Mouse (Mus musculus): ENCODE results near the gene Galr3. TPM values are rescaled to one million over a fixed set of nuclear protein-coding genes. Genes with fewer than 3 reads are reported as not detected.

Gene Galr3
- total and polyA plus RNA-seq, 3 experiments: 2.6 to 4.5 TPM; not detected in 1

DNA sequence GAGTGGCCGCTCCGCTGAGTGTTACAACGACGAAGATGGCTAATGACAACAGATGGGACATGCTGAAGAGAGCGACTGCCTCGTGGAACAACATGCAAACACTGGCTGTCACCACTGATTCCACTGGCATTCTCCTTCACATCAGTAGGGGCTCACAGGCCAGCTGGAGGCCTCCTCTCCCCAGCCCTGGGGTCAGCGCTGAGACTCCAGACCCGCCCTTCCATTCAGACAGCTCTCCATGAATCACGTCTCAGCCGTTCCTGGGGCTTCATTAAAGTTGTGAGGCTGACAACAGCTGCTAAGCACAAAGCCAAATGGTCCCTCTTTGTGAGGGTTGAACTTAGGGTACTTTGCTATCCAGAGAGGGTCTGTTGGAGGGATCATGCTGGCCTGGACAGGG is 30.1 kb upstream of the Galr3 start:
- Histone ChIP-seq H3K27me3 (ENCODE audit: control insufficient read depth in 1 of 2, insufficient read depth in 2 of 2, low read length in 2 of 2) (no peaks in the 10 kb centered on the region), H3K27ac (ENCODE audit: control insufficient read depth, low read depth, low read length) (no peak overlapping the region), H3K4me3 (ENCODE audit: control insufficient read depth in 1 of 2, insufficient read depth in 1 of 2, low read depth in 2 of 2, low read length in 2 of 2) (no peak overlapping the region), H3K36me3 (ENCODE audit: control insufficient read depth in 1 of 2, insufficient read depth in 2 of 2, low read length in 2 of 2) (no peaks in the 10 kb centered on the region), H3K9ac (ENCODE audit: control insufficient read depth, low read depth, low read length, poor library complexity, severe bottlenecking) (no peak overlapping the region), H3K9me3 (replicated peaks; ENCODE audit: insufficient read depth, low read length) (no peaks in the 10 kb centered on the region), H3K4me1 (ENCODE audit: control insufficient read depth in 1 of 2, insufficient read depth in 2 of 2, low read length in 2 of 2) (no peaks in the 10 kb centered on the region), H3K79me2 (ENCODE audit: control insufficient read depth, insufficient read depth, low read length, poor library complexity) (no peaks in the 10 kb centered on the region)
- no peak for DNase-seq (ENCODE audit: low read depth, low spot score)
- TF ChIP-seq NRF1 (IDR thresholded peaks at IDR 0.05; ENCODE audit: insufficient read depth, low read depth, low read length, poor library complexity, severe bottlenecking) (no peak), USF2 (IDR thresholded peaks at IDR 0.05; ENCODE audit: borderline replicate concordance in 1 of 2, insufficient read depth in 1 of 2, low read depth in 1 of 2, low read length in 2 of 2) (no peak)

DNA sequence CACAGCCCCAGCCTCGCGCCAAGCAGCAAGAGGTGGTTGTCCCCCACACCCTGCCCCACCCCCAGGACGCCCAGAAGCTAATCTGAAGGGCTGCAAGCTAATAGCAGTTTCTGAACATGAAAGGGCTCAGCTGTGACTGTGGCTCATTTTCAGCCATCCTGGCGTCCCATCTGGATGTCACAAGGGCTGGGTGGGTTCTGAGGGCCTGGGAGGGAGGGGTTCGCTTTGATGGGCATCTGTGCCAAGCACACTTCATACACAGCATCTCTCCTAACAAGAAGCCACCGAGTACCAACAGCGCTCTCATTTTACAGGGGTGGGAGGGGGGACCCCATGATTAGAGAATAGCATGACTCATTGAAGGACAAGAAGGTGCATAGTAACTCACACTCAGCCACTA is 28.3 kb upstream of the Galr3 start:
- no peak overlapping the region for H3K27ac ChIP-seq (ENCODE audit: control insufficient read depth, low read depth, low read length)
- H3K27me3 ChIP-seq (ENCODE audit: control insufficient read depth in 1 of 2, insufficient read depth in 2 of 2, low read length in 2 of 2): no peaks in the 10 kb centered on the region
- H3K36me3 ChIP-seq (ENCODE audit: control insufficient read depth in 1 of 2, insufficient read depth in 2 of 2, low read length in 2 of 2): no peaks in the 10 kb centered on the region
- no peak overlapping the region for H3K9ac ChIP-seq (ENCODE audit: control insufficient read depth, low read depth, low read length, poor library complexity, severe bottlenecking)
- no peak for TF ChIP-seq TCF12 (IDR thresholded peaks at IDR 0.05; ENCODE audit: low read depth, low read length)
- TF ChIP-seq POLR2A (IDR thresholded peaks at IDR 0.05; ENCODE audit: control insufficient read depth in 1 of 2, insufficient read depth in 1 of 2, low read depth in 1 of 2, low read length in 2 of 2, poor library complexity in 1 of 2): no peak
- TF ChIP-seq RAD21 (IDR thresholded peaks at IDR 0.05; ENCODE audit: low read depth, low read length): no peak
- TF ChIP-seq NRF1 (IDR thresholded peaks at IDR 0.05; ENCODE audit: insufficient read depth, low read depth, low read length, poor library complexity, severe bottlenecking): no peak
- TF ChIP-seq MXI1 (IDR thresholded peaks at IDR 0.05; ENCODE audit: low read depth, low read length): no peak
- no peak overlapping the region for H3K4me3 ChIP-seq (ENCODE audit: control insufficient read depth in 1 of 2, insufficient read depth in 1 of 2, low read depth in 2 of 2, low read length in 2 of 2)
- H3K79me2 ChIP-seq (ENCODE audit: control insufficient read depth, insufficient read depth, low read length, poor library complexity): no peaks in the 10 kb centered on the region
- no peaks in the 10 kb centered on the region for H3K9me3 ChIP-seq (replicated peaks; ENCODE audit: insufficient read depth, low read length)
- no peaks in the 10 kb centered on the region for H3K4me1 ChIP-seq (ENCODE audit: control insufficient read depth in 1 of 2, insufficient read depth in 2 of 2, low read length in 2 of 2)
- no peak for DNase-seq (ENCODE audit: low read depth, low spot score)

DNA sequence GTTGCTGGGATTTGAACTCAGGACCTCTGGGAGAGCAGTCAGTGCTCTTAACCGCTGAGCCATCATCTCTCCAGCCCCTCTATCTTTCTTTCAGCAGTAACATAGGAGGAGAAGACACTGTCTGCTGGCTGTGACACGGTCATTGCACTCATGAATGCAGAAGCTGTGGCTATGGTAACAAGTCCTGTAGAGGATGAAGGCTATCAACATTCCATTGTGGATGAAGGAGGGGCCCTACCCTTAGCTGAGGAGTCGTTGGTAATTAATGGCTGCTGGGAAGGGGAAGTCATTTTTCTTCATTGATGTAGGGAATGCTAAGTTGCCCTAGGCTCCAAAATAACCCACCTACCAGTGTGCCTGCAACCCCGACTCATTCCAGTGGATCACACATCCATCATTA is 23.5 kb upstream of the Galr3 start:
- Histone ChIP-seq H3K9ac (ENCODE audit: control insufficient read depth, low read depth, low read length, poor library complexity, severe bottlenecking) (no peak overlapping the region), H3K36me3 (ENCODE audit: control insufficient read depth in 1 of 2, insufficient read depth in 2 of 2, low read length in 2 of 2) (no peaks in the 10 kb centered on the region), H3K27ac (ENCODE audit: control insufficient read depth, low read depth, low read length) (no peak overlapping the region), H3K4me3 (ENCODE audit: control insufficient read depth in 1 of 2, insufficient read depth in 1 of 2, low read depth in 2 of 2, low read length in 2 of 2) (no peak overlapping the region), H3K4me1 (ENCODE audit: control insufficient read depth in 1 of 2, insufficient read depth in 2 of 2, low read length in 2 of 2) (no peaks in the 10 kb centered on the region), H3K27me3 (ENCODE audit: control insufficient read depth in 1 of 2, insufficient read depth in 2 of 2, low read length in 2 of 2) (no peaks in the 10 kb centered on the region), H3K79me2 (ENCODE audit: control insufficient read depth, insufficient read depth, low read length, poor library complexity) (no peaks in the 10 kb centered on the region), H3K9me3 (replicated peaks; ENCODE audit: insufficient read depth, low read length) (no peaks in the 10 kb centered on the region)
- no peak for DNase-seq (ENCODE audit: low read depth, low spot score)
- TF ChIP-seq MAZ (IDR thresholded peaks at IDR 0.05; ENCODE audit: low read depth, low read length): no peak
- no peak for TF ChIP-seq TAL1 (IDR thresholded peaks at IDR 0.05; ENCODE audit: low read length)
- TF ChIP-seq E2F4 (IDR thresholded peaks at IDR 0.05; ENCODE audit: borderline replicate concordance, low read depth, low read length): no peak
- TF ChIP-seq CHD2 (IDR thresholded peaks at IDR 0.05; ENCODE audit: low read length): no peak
- TF ChIP-seq JUND (IDR thresholded peaks at IDR 0.05; ENCODE audit: low read depth, low read length): no peak
- no peak for TF ChIP-seq MEF2A (IDR thresholded peaks at IDR 0.05; ENCODE audit: extremely low read depth, insufficient replicate concordance, low read depth, low read length, poor library complexity, severe bottlenecking)
- TF ChIP-seq POLR2AphosphoS2 (IDR thresholded peaks at IDR 0.05; ENCODE audit: low read length): no peak
- TF ChIP-seq MYC (IDR thresholded peaks at IDR 0.05; ENCODE audit: low read depth, low read length): no peak
